Mouse (Mus musculus): ENCODE results near the gene Zfp882.

DNA sequence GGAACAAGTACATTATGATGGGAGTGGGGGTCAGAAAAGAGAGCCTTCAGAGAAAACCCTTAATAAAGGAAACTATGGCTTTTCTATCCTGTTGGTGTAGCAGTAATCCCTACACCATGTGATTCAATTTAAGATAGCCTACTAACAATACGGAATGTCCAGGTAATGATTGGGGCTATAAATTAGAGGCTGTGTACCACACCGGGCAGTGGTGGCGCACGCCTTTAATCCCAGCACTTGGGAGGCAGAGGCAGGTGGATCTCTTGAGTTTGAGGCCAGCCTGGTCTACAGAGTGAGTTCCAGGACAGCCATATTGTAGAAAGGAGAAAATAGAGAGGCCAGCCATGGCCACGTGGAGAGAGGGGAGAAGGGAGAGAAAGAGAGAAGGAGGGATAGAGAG lies 17.4 kb downstream of the Zfp882 start:
- TF ChIP-seq CTCF (IDR thresholded peaks at IDR 0.05; ENCODE audit: borderline replicate concordance, insufficient read depth, low read length) (no peak), POLR2A (IDR thresholded peaks at IDR 0.05; ENCODE audit: low read depth, low read length) (no peak)

All from embryonic fibroblast, embryonic 13.5 days (primary cell).